9 mouse cellular contexts compared by ENCODE assay signal in the genomic region with DNA sequence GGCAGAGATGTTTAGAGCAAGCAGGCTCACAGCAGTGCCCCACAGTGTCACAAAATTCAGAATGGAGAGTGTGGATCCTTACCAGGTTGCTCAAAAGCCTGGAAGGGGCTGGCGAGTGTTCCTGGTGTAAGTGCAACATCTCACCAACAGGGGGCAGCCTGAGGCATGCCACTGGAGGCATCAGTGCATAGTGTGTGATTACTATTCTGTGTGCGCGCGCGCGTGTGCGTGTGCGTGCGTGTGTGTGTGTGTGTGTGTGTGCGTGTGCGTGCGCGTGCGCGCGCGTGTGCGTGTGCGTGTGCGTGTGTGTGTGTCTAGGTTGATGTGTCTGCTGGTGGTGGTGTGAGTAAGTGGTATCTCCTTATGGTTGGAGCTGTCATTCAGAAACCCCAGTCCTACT. TPM values are rescaled to one million over a fixed set of nuclear protein-coding genes. Genes with fewer than 3 reads are reported as not detected.
DNase-seq lines count a peak whose midpoint lies in the region; ATAC-seq and TF ChIP-seq lines count a peak whose summit lies in the region.
"Had no signal": no experiment of that assay in that cellular context is flagged by ENCODE, and none has a peak within 500 bp of the region (broad histone marks: within the 10 kb centered on the region; RNA-seq: fewer than 3 reads in every experiment).

No protein-coding gene starts in this region.

- peak; percentile 76 for TF ChIP-seq CTCF in gastrocnemius, adult 2 months (IDR thresholded peaks at IDR 0.05)

- no peak overlapping the region for H3K27ac ChIP-seq in gastrocnemius, adult 2 months
- no peak overlapping the region for H3K27ac ChIP-seq in midbrain, embryonic 13.5 days
- no peak overlapping the region for H3K27ac ChIP-seq in stomach, embryonic 14.5 days (ENCODE audit: low read length)

- peak overlapping the region; percentile 20; the same call in 1 of the 2 replicates for H3K4me2 ChIP-seq in midbrain, embryonic 13.5 days (replicated peaks)
- H3K4me2 ChIP-seq in stomach, embryonic 14.5 days (replicated peaks; ENCODE audit: low read depth, low read length) = no peak overlapping the region

- H3K4me3 ChIP-seq in gastrocnemius, adult 2 months = no peak overlapping the region
- no peak overlapping the region for H3K4me3 ChIP-seq in midbrain, embryonic 13.5 days (replicated peaks)
- no peak overlapping the region for H3K4me3 ChIP-seq in stomach, embryonic 14.5 days (ENCODE audit: low read depth, low read length)

- H3K9ac ChIP-seq in midbrain, embryonic 13.5 days (replicated peaks) = no peak overlapping the region
- H3K9ac ChIP-seq in stomach, embryonic 14.5 days (replicated peaks; ENCODE audit: low read depth, low read length) = no peak overlapping the region

- intact Hi-C loops in gastrocnemius, adult 2 months (cut with DNase I) = loop anchor here (10.0 kb wide), 1 partner anchor 221 kb away; no protein-coding TSS in a partner anchor

- peaks cover 10% of the 10 kb centered on the region; the same call in 1 of the 2 replicates for H3K27me3 ChIP-seq in midbrain, embryonic 13.5 days
- no peaks in the 10 kb centered on the region for H3K27me3 ChIP-seq in stomach, embryonic 14.5 days (ENCODE audit: control insufficient read depth, insufficient read depth, low read length)

- H3K4me1 ChIP-seq in midbrain, embryonic 13.5 days (replicated peaks) = no peaks in the 10 kb centered on the region
- H3K4me1 ChIP-seq in stomach, embryonic 14.5 days (ENCODE audit: control insufficient read depth, insufficient read depth, low read length) = no peaks in the 10 kb centered on the region

- H3K9me3 ChIP-seq in midbrain, embryonic 13.5 days = no peaks in the 10 kb centered on the region
- H3K9me3 ChIP-seq in stomach, embryonic 14.5 days (ENCODE audit: control insufficient read depth, low read depth, low read length) = no peaks in the 10 kb centered on the region

- 52% methylated on average over 20 of the region's 20 CpGs for WGBS in midbrain, embryonic 13.5 days
- WGBS in stomach, embryonic 14.5 days = 39% methylated on average over 20 of the region's 20 CpGs

- DNase-seq in gastrocnemius, adult 2 months = peak; percentile 71
- DNase-seq in gastrocnemius, postnatal 25 days = no peak
- DNase-seq in Muller cell, postnatal 12 days (ENCODE audit: inconsistent ontology term) = peak; percentile 31
- peak; percentile 62 to 64 for DNase-seq in cerebellum, postnatal 36 days
- peak; percentile 62 for DNase-seq in heart, postnatal 4 days
- peak; percentile 21 for DNase-seq in layer of hippocampus, adult 9-11 months

- H3K36me3 ChIP-seq in midbrain, embryonic 13.5 days = no peaks in the 10 kb centered on the region
- no peaks in the 10 kb centered on the region for H3K36me3 ChIP-seq in stomach, embryonic 14.5 days (ENCODE audit: control insufficient read depth, insufficient read depth, low read length)

- peak; percentile 50; the same call in 1 of the 2 replicates for ATAC-seq in midbrain, embryonic 13.5 days
- ATAC-seq in stomach, embryonic 14.5 days (ENCODE audit: insufficient number of reproducible peaks, insufficient read depth, low FRiP score, low read depth) = 0 out of 2 replicates have a peak, but pooled peaks have one; percentile 47

RNA-seq across cellular contexts. Expression of gene Gata5, which starts 18.8 kb away (rescaled TPM):
- not detected for total RNA-seq in gastrocnemius, adult 2 months (2021)
- total RNA-seq in gastrocnemius, postnatal 25 days (2021) = not detected
- total RNA-seq in heart, postnatal 4 days (2021) = 1 to 10 TPM; 1.6 to 2.5 TPM
- not detected in 2 replicates for polyA plus RNA-seq in midbrain, embryonic 13.5 days (2015; fragmentation: Nextera tagmentation; extraction: Ambion mirVana)
- 4.9 and 5.4 TPM in 2 replicates for polyA plus RNA-seq in stomach, embryonic 14.5 days (2014; fragmentation: Nextera tagmentation; extraction: Ambion mirVana)
- total RNA-seq: layer of hippocampus, postnatal 25 days had no signal
